Mouse (Mus musculus): ENCODE measurements around the gene Dlx2. TPM values are rescaled to one million over a fixed set of nuclear protein-coding genes. Genes with fewer than 3 reads are reported as not detected.
A peak's percentile ranks its signal among the peaks of the same experiment; 100 is the strongest.

Gene Dlx2
- not detected in 2 replicates for total RNA-seq (2014; rRNA removed)
- not detected in 2 replicates for polyA plus RNA-seq (2012; rRNA removed)

DNA sequence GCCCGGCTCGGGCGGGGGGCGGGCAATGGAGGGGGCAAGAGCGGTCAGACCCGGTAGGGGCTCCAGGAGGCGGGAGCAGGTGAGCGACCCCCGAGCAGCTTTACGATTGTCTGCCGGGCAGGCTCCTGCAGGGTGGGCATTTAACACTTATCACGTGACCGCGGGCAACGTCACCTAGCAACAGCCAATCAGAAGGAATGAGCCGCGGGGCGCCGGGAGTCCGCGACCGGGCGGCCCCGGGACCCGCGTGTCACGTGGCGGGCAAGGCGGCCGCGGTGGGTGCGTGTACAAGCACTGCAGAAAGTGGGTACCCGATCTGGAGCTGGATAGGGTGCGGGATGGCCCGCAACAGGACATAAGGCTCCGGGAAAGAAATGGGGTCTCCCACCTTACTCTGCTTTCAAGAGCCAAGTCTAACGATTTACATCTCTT lies at the start of gene Dlx2:
Dlx2 (minus strand) TSS at position 115 of the 432 bp plus-strand sequence.
- Histone ChIP-seq H3K27me3 (ENCODE audit: control insufficient read depth, insufficient read depth, low read length) (peaks cover 41% of the 10 kb centered on the region), H3K4me3 (ENCODE audit: insufficient read depth, low read depth, low read length) (peak within 1 kb of the TSS; percentile 9; the same call in 1 of the 2 replicates), H3K36me3 (ENCODE audit: control insufficient read depth, insufficient read depth, low read length) (no peaks in the 10 kb centered on the region), H3K79me2 (ENCODE audit: control insufficient read depth, insufficient read depth, low read length) (no peaks in the 10 kb centered on the region), H3K27ac (replicated peaks; ENCODE audit: insufficient read depth, low read depth, low read length) (no peak within 1 kb of the TSS), H3K9ac (ENCODE audit: low read depth, low read length) (no peak within 1 kb of the TSS), H3K4me1 (ENCODE audit: control insufficient read depth, insufficient read depth, low read length) (no peaks in the 10 kb centered on the region; the same call in 1 of the 2 replicates)
- 1% methylated on average over 37 of the region's 37 CpGs for WGBS
- no peak for DNase-seq (ENCODE audit: extremely low read depth, low read depth, low spot score)
- TF ChIP-seq POLR2A (IDR thresholded peaks at IDR 0.05; ENCODE audit: extremely low read depth, insufficient read depth, low read length) (no peak), CTCF (IDR thresholded peaks at IDR 0.05; ENCODE audit: low read depth, low read length) (no peak)

DNA sequence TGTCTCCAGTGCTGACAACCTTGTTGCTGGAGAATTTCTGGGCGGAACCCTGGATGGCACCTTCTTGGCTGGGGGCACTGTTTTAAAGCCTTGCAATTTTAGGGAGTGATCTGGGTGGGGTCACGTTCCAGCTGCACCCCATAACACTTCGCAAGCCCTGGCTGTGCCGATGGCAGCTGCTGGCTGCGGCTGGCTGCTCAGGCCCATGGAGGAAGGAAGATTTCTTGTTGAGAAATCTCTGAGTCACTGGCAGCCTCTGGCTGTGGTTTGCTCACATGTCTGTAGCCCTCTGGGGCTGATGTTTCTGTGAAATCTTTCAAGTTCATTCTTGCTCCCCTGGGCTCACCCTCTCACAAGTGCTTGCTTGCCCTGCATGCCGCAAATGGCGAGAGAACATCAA lies 47.9 kb upstream of the Dlx2 start:
- Histone ChIP-seq H3K27ac (replicated peaks; ENCODE audit: insufficient read depth, low read depth, low read length) (no peak overlapping the region), H3K79me2 (ENCODE audit: control insufficient read depth, insufficient read depth, low read length) (no peaks in the 10 kb centered on the region), H3K36me3 (ENCODE audit: control insufficient read depth, insufficient read depth, low read length) (no peaks in the 10 kb centered on the region), H3K9ac (ENCODE audit: low read depth, low read length) (no peak overlapping the region), H3K27me3 (ENCODE audit: control insufficient read depth, insufficient read depth, low read length) (no peaks in the 10 kb centered on the region), H3K4me3 (ENCODE audit: insufficient read depth, low read depth, low read length) (no peak overlapping the region), H3K4me1 (ENCODE audit: control insufficient read depth, insufficient read depth, low read length) (no peaks in the 10 kb centered on the region)
- TF ChIP-seq POLR2A (IDR thresholded peaks at IDR 0.05; ENCODE audit: extremely low read depth, insufficient read depth, low read length) (no peak), CTCF (IDR thresholded peaks at IDR 0.05; ENCODE audit: low read depth, low read length) (no peak)
- DNase-seq (ENCODE audit: extremely low read depth, low read depth, low spot score): no peak
- 83% methylated on average over 7 of the region's 7 CpGs for WGBS

DNA sequence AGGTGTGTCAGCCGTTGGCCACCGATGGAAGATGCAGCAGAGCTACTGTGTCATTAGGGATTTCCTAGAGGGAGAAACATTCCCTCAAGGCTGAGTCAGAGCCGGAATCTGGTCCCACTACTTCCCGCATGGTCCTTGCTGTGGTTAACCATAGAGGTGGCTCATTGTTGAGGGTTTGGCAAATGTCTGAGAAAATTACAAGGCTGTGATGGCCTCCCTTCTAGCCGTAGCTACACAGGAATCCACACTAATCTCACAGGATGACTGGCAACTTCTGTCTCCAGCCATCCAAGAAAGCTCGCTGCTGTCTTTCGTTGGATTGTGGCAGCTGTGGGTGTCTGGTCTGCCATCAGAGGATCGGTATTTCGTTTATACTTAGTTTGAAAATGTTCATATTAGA lies 42.6 kb upstream of the Dlx2 start:
- H3K4me3 ChIP-seq (ENCODE audit: insufficient read depth, low read depth, low read length): no peak overlapping the region
- no peak overlapping the region for H3K27ac ChIP-seq (replicated peaks; ENCODE audit: insufficient read depth, low read depth, low read length)
- no peaks in the 10 kb centered on the region for H3K27me3 ChIP-seq (ENCODE audit: control insufficient read depth, insufficient read depth, low read length)
- H3K36me3 ChIP-seq (ENCODE audit: control insufficient read depth, insufficient read depth, low read length): no peaks in the 10 kb centered on the region
- 92% methylated on average over 9 of the region's 9 CpGs for WGBS
- H3K9ac ChIP-seq (ENCODE audit: low read depth, low read length): no peak overlapping the region
- DNase-seq (ENCODE audit: extremely low read depth, low read depth, low spot score): no peak
- H3K79me2 ChIP-seq (ENCODE audit: control insufficient read depth, insufficient read depth, low read length): no peaks in the 10 kb centered on the region
- no peak for TF ChIP-seq POLR2A (IDR thresholded peaks at IDR 0.05; ENCODE audit: extremely low read depth, insufficient read depth, low read length)
- no peak for TF ChIP-seq CTCF (IDR thresholded peaks at IDR 0.05; ENCODE audit: low read depth, low read length)
- H3K4me1 ChIP-seq (ENCODE audit: control insufficient read depth, insufficient read depth, low read length): no peaks in the 10 kb centered on the region

DNA sequence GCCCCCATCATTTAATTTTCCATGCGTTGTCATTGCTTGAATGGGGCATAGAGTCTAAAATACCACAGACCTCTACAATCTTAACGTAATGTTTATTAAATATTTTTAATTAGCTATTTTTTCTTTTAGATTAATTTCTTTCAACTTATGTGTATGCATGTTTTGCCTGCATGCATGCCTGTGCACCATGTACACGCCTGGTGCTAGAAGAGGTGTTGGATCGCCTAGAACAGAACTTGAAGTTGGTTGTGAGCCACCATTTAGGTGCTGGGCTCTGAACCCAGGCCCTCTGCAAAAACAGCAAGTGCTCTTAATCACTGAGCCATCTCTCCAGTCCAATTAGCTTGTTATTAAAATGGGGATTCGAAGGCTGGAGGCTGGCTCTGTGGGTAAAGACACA lies 34.9 kb upstream of the Dlx2 start:
- Histone ChIP-seq H3K9ac (ENCODE audit: low read depth, low read length) (no peak overlapping the region), H3K4me1 (ENCODE audit: control insufficient read depth, insufficient read depth, low read length) (peaks cover 3% of the 10 kb centered on the region; the same call in 1 of the 2 replicates), H3K4me3 (ENCODE audit: insufficient read depth, low read depth, low read length) (peak overlapping the region; percentile 50; the same call in 1 of the 2 replicates), H3K27ac (replicated peaks; ENCODE audit: insufficient read depth, low read depth, low read length) (no peak overlapping the region), H3K27me3 (ENCODE audit: control insufficient read depth, insufficient read depth, low read length) (peaks cover 2% of the 10 kb centered on the region; the same call in 1 of the 2 replicates), H3K79me2 (ENCODE audit: control insufficient read depth, insufficient read depth, low read length) (no peaks in the 10 kb centered on the region), H3K36me3 (ENCODE audit: control insufficient read depth, insufficient read depth, low read length) (no peaks in the 10 kb centered on the region)
- no peak for TF ChIP-seq CTCF (IDR thresholded peaks at IDR 0.05; ENCODE audit: low read depth, low read length)
- TF ChIP-seq POLR2A (IDR thresholded peaks at IDR 0.05; ENCODE audit: extremely low read depth, insufficient read depth, low read length): no peak
- WGBS: 68% methylated on average over 5 of the region's 5 CpGs
- DNase-seq (ENCODE audit: extremely low read depth, low read depth, low spot score): no peak

DNA sequence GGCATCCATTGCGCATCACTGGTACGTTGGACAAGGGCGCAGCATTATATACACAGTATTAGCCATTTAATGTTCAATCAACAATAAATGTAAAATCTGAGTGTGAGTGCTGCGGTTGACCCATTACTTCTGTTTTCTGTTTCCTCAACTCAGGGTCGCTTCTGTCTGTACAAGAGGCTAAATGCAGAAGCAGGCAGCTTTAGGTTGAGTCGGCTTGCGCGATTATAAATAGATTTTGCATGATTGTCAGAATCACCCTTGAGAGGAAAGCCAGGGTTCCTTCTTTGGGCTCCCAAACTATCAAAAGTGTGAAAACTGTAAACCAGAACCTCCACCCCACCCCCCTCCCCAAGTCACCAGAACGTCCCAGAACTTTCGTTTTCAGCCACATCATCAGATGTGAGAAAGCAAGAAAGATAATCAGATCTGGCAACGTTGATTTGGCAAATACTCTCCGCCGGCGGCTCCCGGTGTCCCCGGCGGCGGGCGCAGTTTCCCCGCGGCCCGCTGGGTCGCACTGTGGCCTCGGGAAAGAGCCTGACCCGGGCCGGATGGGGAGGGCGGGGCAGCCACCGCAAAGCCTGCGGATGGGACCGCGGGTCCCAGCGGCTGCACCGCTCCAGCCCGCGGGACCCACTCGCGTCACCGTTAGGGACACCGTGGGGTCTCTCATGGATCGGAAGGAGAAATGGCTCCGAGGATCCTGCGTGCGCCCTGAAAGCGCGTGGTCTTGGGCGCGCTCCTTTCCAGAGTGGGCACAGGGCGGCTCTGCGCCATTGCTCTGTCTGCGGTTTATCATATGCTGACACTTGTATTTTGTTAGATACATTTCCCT lies 34.3 kb upstream of the Dlx2 start:
- Histone ChIP-seq H3K79me2 (ENCODE audit: control insufficient read depth, insufficient read depth, low read length) (no peaks in the 10 kb centered on the region), H3K9ac (ENCODE audit: low read depth, low read length) (peak overlapping the region; percentile 59), H3K4me1 (ENCODE audit: control insufficient read depth, insufficient read depth, low read length) (peaks cover 3% of the 10 kb centered on the region; the same call in 1 of the 2 replicates), H3K27me3 (ENCODE audit: control insufficient read depth, insufficient read depth, low read length) (peaks cover 2% of the 10 kb centered on the region; the same call in 1 of the 2 replicates), H3K27ac (replicated peaks; ENCODE audit: insufficient read depth, low read depth, low read length) (no peak overlapping the region), H3K4me3 (ENCODE audit: insufficient read depth, low read depth, low read length) (peak overlapping the region; percentile 50; the same call in 1 of the 2 replicates), H3K36me3 (ENCODE audit: control insufficient read depth, insufficient read depth, low read length) (no peaks in the 10 kb centered on the region)
- 13% methylated on average over 50 of the region's 50 CpGs for WGBS
- TF ChIP-seq CTCF (IDR thresholded peaks at IDR 0.05; ENCODE audit: low read depth, low read length) (peak; percentile 61), POLR2A (IDR thresholded peaks at IDR 0.05; ENCODE audit: extremely low read depth, insufficient read depth, low read length) (no peak)
- peak; percentile 32 for DNase-seq (ENCODE audit: extremely low read depth, low read depth, low spot score)

Data from liver, adult 2 months (tissue).